Mouse (Mus musculus): Measurements from ENCODE around the gene Abca4.

GRCm38 (mm10) chr3:121999934-122000333 is 44.3 kb upstream of the Abca4 start:
- TF ChIP-seq CTCF (IDR thresholded peaks at IDR 0.05; ENCODE audit: low read depth) (no peak), EP300 (optimal IDR thresholded peaks at IDR 0.05) (no peak)
